Comparison of ENCODE assay signal across 20 mouse cellular contexts in genomic region chr5:7866041-7866641, GRCm38 (mm10).
A peak's percentile ranks its signal among the peaks of the same experiment; 100 is the strongest.
DNase-seq lines count a peak whose midpoint lies in the region; ATAC-seq and TF ChIP-seq lines count a peak whose summit lies in the region.
"Had no signal": no experiment of that assay in that cellular context is flagged by ENCODE, and none has a peak within 500 bp of the region (broad histone marks: within the 10 kb centered on the region; RNA-seq: fewer than 3 reads in every experiment).

No protein-coding gene starts in this region.

- peak; percentile 13; the same call in 1 of the 2 replicates for TF ChIP-seq CTCF in gastrocnemius, adult 2 months (IDR thresholded peaks at IDR 0.05)
- TF ChIP-seq CTCF in midbrain, postnatal 0 days (IDR thresholded peaks at IDR 0.05): 0 out of 2 replicates have a peak, but pooled peaks have one; percentile 9

- H3K4me1 ChIP-seq in midbrain, postnatal 0 days (ENCODE audit: insufficient read depth, low read length): no peaks in the 10 kb centered on the region
- no peaks in the 10 kb centered on the region for H3K4me1 ChIP-seq in midbrain, embryonic 11.5 days (ENCODE audit: control insufficient read depth, insufficient read depth, low read length)
- no peaks in the 10 kb centered on the region for H3K4me1 ChIP-seq in limb, embryonic 14.5 days (ENCODE audit: control insufficient read depth, insufficient read depth, low read length)
- H3K4me1 ChIP-seq: embryonic facial prominence, embryonic 13.5 days; forebrain, embryonic 12.5 days; heart, embryonic 10.5 days; hindbrain, embryonic 13.5 days had no signal

- no peak for TF ChIP-seq POLR2A in limb, embryonic 14.5 days (IDR thresholded peaks at IDR 0.05; ENCODE audit: borderline replicate concordance, extremely low read depth, insufficient read depth, insufficient read length)

- no peak for ATAC-seq in midbrain, postnatal 0 days (ENCODE audit: low FRiP score)
- no peak for ATAC-seq in midbrain, embryonic 11.5 days (ENCODE audit: low FRiP score)
- ATAC-seq in limb, embryonic 14.5 days (ENCODE audit: low FRiP score, low read depth): peak; percentile 75
- ATAC-seq: forebrain, embryonic 16.5 days; hindbrain, postnatal 0 days had no signal

- no peak for DNase-seq in gastrocnemius, adult 2 months
- DNase-seq in gastrocnemius, adult 18-20 months (ENCODE audit: low spot score): no peak
- DNase-seq in midbrain, postnatal 0 days (ENCODE audit: low spot score): no peak
- DNase-seq in midbrain, embryonic 11.5 days (ENCODE audit: low spot score, missing footprints): no peak
- peak; percentile 81 for DNase-seq in limb, embryonic 14.5 days (ENCODE audit: low spot score)
- no peak for DNase-seq in right cerebral cortex, postnatal 4 days
- DNase-seq: adrenal gland, adult 2 months; adrenal gland, postnatal 36 days; cerebellum, adult 11 months; cerebellum, adult 9-10 months; cerebellum, postnatal 36 days; gastrocnemius, postnatal 36 days; heart, adult 11 months; heart, postnatal 10 days had no signal

- no peak overlapping the region for H3K27ac ChIP-seq in gastrocnemius, adult 2 months
- H3K27ac ChIP-seq in midbrain, postnatal 0 days (ENCODE audit: low read depth, low read length): no peak overlapping the region
- H3K27ac ChIP-seq in midbrain, embryonic 11.5 days (ENCODE audit: low read depth, low read length): no peak overlapping the region
- H3K27ac ChIP-seq in limb, embryonic 14.5 days (replicated peaks; ENCODE audit: low read depth, low read length): no peak overlapping the region
- H3K27ac ChIP-seq: embryonic facial prominence, embryonic 13.5 days; forebrain, embryonic 12.5 days; heart, embryonic 10.5 days; hindbrain, embryonic 13.5 days; hindbrain, postnatal 0 days had no signal

- no peaks in the 10 kb centered on the region for H3K9me3 ChIP-seq in midbrain, postnatal 0 days (ENCODE audit: low read length)
- H3K9me3 ChIP-seq in midbrain, embryonic 11.5 days (ENCODE audit: control insufficient read depth, low read length): no peaks in the 10 kb centered on the region
- H3K9me3 ChIP-seq in limb, embryonic 14.5 days (ENCODE audit: control insufficient read depth, low read length): no peaks in the 10 kb centered on the region
- H3K9me3 ChIP-seq: embryonic facial prominence, embryonic 13.5 days; forebrain, embryonic 12.5 days; heart, embryonic 10.5 days; hindbrain, embryonic 13.5 days had no signal

- no peak overlapping the region for H3K4me3 ChIP-seq in gastrocnemius, adult 2 months
- no peak overlapping the region for H3K4me3 ChIP-seq in midbrain, postnatal 0 days (ENCODE audit: low read depth, low read length)
- H3K4me3 ChIP-seq in midbrain, embryonic 11.5 days (ENCODE audit: low read depth, low read length): no peak overlapping the region
- H3K4me3 ChIP-seq in limb, embryonic 14.5 days (replicated peaks; ENCODE audit: low read length): no peak overlapping the region
- H3K4me3 ChIP-seq: embryonic facial prominence, embryonic 13.5 days; forebrain, embryonic 12.5 days; heart, embryonic 10.5 days; hindbrain, embryonic 13.5 days had no signal

- no peaks in the 10 kb centered on the region for H3K27me3 ChIP-seq in midbrain, postnatal 0 days (ENCODE audit: insufficient read depth, low read length)
- no peaks in the 10 kb centered on the region for H3K27me3 ChIP-seq in midbrain, embryonic 11.5 days (ENCODE audit: control insufficient read depth, insufficient read depth, low read length)
- no peaks in the 10 kb centered on the region for H3K27me3 ChIP-seq in limb, embryonic 14.5 days (ENCODE audit: control insufficient read depth, insufficient read depth, low read length)
- H3K27me3 ChIP-seq: embryonic facial prominence, embryonic 13.5 days; forebrain, embryonic 12.5 days; hindbrain, embryonic 13.5 days had no signal

- intact Hi-C loops in gastrocnemius, adult 2 months (cut with DNase I): no loop called here

- H3K9ac ChIP-seq in midbrain, postnatal 0 days (replicated peaks; ENCODE audit: low read length, poor library complexity, severe bottlenecking): no peak overlapping the region
- no peak overlapping the region for H3K9ac ChIP-seq in midbrain, embryonic 11.5 days (ENCODE audit: low read length)
- no peak overlapping the region for H3K9ac ChIP-seq in limb, embryonic 14.5 days (ENCODE audit: low read depth, low read length, severe bottlenecking)
- H3K9ac ChIP-seq: embryonic facial prominence, embryonic 13.5 days; forebrain, embryonic 12.5 days; hindbrain, embryonic 13.5 days had no signal

- no peaks in the 10 kb centered on the region for H3K36me3 ChIP-seq in midbrain, postnatal 0 days (ENCODE audit: insufficient read depth, low read length)
- no peaks in the 10 kb centered on the region for H3K36me3 ChIP-seq in midbrain, embryonic 11.5 days (ENCODE audit: control insufficient read depth, insufficient read depth, low read length)
- no peaks in the 10 kb centered on the region for H3K36me3 ChIP-seq in limb, embryonic 14.5 days (ENCODE audit: control insufficient read depth, insufficient read depth, low read length)
- H3K36me3 ChIP-seq: embryonic facial prominence, embryonic 13.5 days; forebrain, embryonic 12.5 days; heart, embryonic 10.5 days; hindbrain, embryonic 13.5 days had no signal

- WGBS in midbrain, postnatal 0 days: 70% methylated on average over 3 of the region's 3 CpGs
- WGBS in midbrain, embryonic 11.5 days: 89% methylated on average over 3 of the region's 3 CpGs
- 36% methylated on average over 3 of the region's 3 CpGs for WGBS in limb, embryonic 14.5 days

- no peak overlapping the region for H3K4me2 ChIP-seq in midbrain, postnatal 0 days (ENCODE audit: low read depth, low read length, poor library complexity, severe bottlenecking)
- H3K4me2 ChIP-seq in midbrain, embryonic 11.5 days: no peak overlapping the region
- H3K4me2 ChIP-seq in limb, embryonic 14.5 days (replicated peaks; ENCODE audit: low read depth, low read length, severe bottlenecking): no peak overlapping the region
- H3K4me2 ChIP-seq: embryonic facial prominence, embryonic 13.5 days; forebrain, embryonic 12.5 days; hindbrain, embryonic 13.5 days had no signal
